Mouse (Mus musculus) limb, embryonic 13.5 days (tissue): ENCODE results near the gene Dnajc6. TPM values are rescaled to one million over a fixed set of nuclear protein-coding genes. Genes with fewer than 3 reads are reported as not detected.
A peak's percentile ranks its signal among the peaks of the same experiment; 100 is the strongest.

Experiments
- ATAC-seq: fragments of 200-750 bp; cut with Nextera tagmentation; 2 replicates; pipeline ENCODE4 v1.8.0; 2017; ENCODE audit warnings: low read depth, moderate number of reproducible peaks, moderate TSS enrichment; ENCODE audit not compliant: low FRiP score
- H3K27ac ChIP-seq: fragments of 300-500 bp; sonication (generic); 2 replicates; pipeline ENCODE4 v1.5.1; 2015; ENCODE audit warnings: inconsistent platforms, mild to moderate bottlenecking, moderate library complexity
- H3K27me3 ChIP-seq: fragments of 300-500 bp; sonication (generic); 2 replicates; pipeline ENCODE4 v1.6.1; 2015; ENCODE audit warnings: mild to moderate bottlenecking, inconsistent platforms
- H3K36me3 ChIP-seq: fragments of 300-500 bp; sonication (generic); 2 replicates; pipeline ENCODE4 v1.6.1; 2015; ENCODE audit warnings: inconsistent platforms, mild to moderate bottlenecking, moderate library complexity
- H3K4me1 ChIP-seq: fragments of 300-500 bp; sonication (generic); 2 replicates; pipeline ENCODE4 v1.6.1; 2015; ENCODE audit warnings: inconsistent platforms
- H3K4me2 ChIP-seq: fragments of 300-500 bp; sonication (generic); replicated peaks from 2 replicates; pipeline ENCODE4 v1.6.1; 2015; ENCODE audit warnings: inconsistent platforms, mild to moderate bottlenecking, moderate library complexity
- H3K4me3 ChIP-seq: fragments of 300-500 bp; sonication (generic); 2 replicates; pipeline ENCODE4 v1.5.1; 2015; ENCODE audit warnings: moderate library complexity, mild to moderate bottlenecking, inconsistent platforms
- H3K9ac ChIP-seq: fragments of 300-500 bp; sonication (generic); 2 replicates; pipeline ENCODE4 v1.6.1; 2015; ENCODE audit warnings: mild to moderate bottlenecking, inconsistent platforms
- H3K9me3 ChIP-seq: fragments of 300-500 bp; sonication (generic); 2 replicates; pipeline ENCODE4 v1.6.1; 2016; ENCODE audit warnings: inconsistent platforms
- WGBS: fragments of 180-500 bp; shearing (Covaris S2); methylation state at CpG from one replicate; pipeline ENCODE4 v1.1.7; 2015; 5-methylcytosine and 5-hydroxymethylcytosine counted together
- polyA plus RNA-seq: library from polyadenylated mRNA; unstranded; fragments of >200 nt; fragmentation: Nextera tagmentation; extraction: Ambion mirVana; gene quantifications from 2 replicates; pipeline ENCODE4 v1.2.1, GENCODE M21; 2015

Dnajc6 gene
- polyA plus RNA-seq, 1 experiment from 2014 or later: 0.52 TPM

GRCm38 (mm10) chr4:101469242-101469641 is 27.2 kb upstream of the Dnajc6 start:
- H3K27ac ChIP-seq: no peak overlapping the region
- ATAC-seq: no peak

DNA sequence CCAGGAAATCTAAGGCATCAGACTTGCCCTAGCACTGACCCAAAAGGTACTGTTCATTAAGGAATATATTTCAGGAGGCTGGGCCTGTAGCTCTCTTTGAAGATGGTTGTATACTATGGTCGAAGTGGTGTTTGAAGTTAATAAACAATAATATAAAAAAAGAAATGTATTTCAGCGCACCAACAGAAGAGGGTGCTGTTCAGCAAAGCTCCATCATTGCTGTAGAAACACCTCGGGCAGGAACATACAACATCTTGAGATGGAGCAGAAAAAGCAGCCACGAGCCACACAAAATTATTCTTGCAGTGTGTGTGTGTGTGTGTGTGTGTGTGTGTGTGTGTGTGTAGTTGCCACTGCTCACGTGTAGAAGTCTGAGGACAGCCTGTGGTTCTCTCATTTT is 25.9 kb upstream of the Dnajc6 start:
- no peaks in the 10 kb centered on the region for H3K9me3 ChIP-seq
- 59% methylated on average over 5 of the region's 5 CpGs for WGBS
- H3K27ac ChIP-seq: no peak overlapping the region
- H3K27me3 ChIP-seq: no peaks in the 10 kb centered on the region
- no peak overlapping the region for H3K9ac ChIP-seq
- H3K4me1 ChIP-seq: no peaks in the 10 kb centered on the region
- H3K4me3 ChIP-seq: no peak overlapping the region
- no peak for ATAC-seq
- H3K4me2 ChIP-seq: no peak overlapping the region
- no peaks in the 10 kb centered on the region; the same call in 1 of the 2 replicates for H3K36me3 ChIP-seq

More at GRCm38 (mm10) chr4:101469242-101469641, 27.2 kb upstream of the Dnajc6 start:
- WGBS: 87% methylated on average over 5 of the region's 5 CpGs
- Histone ChIP-seq H3K4me3 (no peak overlapping the region), H3K27me3 (no peaks in the 10 kb centered on the region), H3K4me2 (no peak overlapping the region), H3K9me3 (no peaks in the 10 kb centered on the region), H3K36me3 (peaks cover 4% of the 10 kb centered on the region; the same call in 1 of the 2 replicates), H3K9ac (no peak overlapping the region), H3K4me1 (no peaks in the 10 kb centered on the region)

DNA sequence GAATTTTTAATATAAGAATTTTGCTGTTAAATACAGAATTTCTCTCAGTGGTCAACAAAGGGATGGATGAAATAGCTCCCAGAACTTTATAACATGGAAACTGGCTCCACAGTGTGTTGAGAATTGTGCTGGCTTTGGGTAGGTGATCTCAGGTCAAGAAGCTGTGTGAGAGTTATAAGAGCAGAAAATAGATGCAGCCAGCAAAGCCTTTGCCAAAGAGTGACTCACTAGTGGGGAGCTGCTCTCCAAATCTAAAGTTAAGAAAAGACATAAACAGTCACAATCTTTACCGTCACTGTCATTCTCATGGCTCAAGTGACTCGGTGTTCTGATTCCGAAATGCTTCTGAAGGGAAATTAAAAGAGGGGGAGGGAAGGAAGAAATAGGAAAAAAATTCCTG is 23.7 kb upstream of the Dnajc6 start:
- H3K9me3 ChIP-seq: no peaks in the 10 kb centered on the region
- H3K4me3 ChIP-seq: no peak overlapping the region
- no peaks in the 10 kb centered on the region for H3K27me3 ChIP-seq
- H3K27ac ChIP-seq: no peak overlapping the region
- no peak overlapping the region for H3K9ac ChIP-seq
- no peak overlapping the region for H3K4me2 ChIP-seq
- H3K4me1 ChIP-seq: no peaks in the 10 kb centered on the region
- ATAC-seq: no peak
- whole genome bisulfite sequencing: 87% methylated on average over 3 of the region's 3 CpGs
- H3K36me3 ChIP-seq: no peaks in the 10 kb centered on the region

DNA sequence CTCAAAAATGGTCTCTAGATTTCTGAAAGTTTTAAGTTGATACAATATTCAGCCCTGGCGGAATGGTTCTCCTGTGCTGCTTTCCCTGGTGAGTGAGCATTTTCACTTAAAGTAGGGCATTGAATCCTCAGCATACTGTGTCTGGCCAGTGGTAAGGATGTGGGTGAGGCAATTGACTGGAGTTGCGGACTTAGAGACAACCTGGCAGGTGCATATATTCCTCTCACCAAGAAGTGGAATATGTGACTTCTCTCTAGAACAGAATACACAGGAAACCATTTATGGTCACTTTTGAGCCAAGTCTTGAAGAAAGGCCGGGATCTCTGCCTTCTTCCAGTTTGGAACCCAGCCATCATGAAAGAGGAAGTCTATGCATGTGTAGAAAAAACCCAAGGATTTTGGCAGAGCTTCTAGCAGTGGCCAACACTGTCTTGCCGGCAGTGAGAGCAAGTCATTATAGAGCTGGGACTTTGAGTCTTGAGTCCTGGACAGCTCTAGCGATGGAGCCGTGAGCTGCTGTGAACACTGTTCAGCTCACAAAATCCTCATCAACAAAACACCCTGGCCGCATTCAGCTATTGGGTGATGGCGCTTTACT is 6.0 kb upstream of the Dnajc6 start:
- Histone ChIP-seq H3K4me1 (no peaks in the 10 kb centered on the region), H3K4me3 (no peak overlapping the region), H3K27me3 (peaks cover 15% of the 10 kb centered on the region), H3K36me3 (no peaks in the 10 kb centered on the region), H3K9me3 (no peaks in the 10 kb centered on the region), H3K4me2 (no peak overlapping the region), H3K27ac (no peak overlapping the region), H3K9ac (no peak overlapping the region)
- 83% methylated on average over 8 of the region's 8 CpGs for WGBS
- no peak for ATAC-seq

DNA sequence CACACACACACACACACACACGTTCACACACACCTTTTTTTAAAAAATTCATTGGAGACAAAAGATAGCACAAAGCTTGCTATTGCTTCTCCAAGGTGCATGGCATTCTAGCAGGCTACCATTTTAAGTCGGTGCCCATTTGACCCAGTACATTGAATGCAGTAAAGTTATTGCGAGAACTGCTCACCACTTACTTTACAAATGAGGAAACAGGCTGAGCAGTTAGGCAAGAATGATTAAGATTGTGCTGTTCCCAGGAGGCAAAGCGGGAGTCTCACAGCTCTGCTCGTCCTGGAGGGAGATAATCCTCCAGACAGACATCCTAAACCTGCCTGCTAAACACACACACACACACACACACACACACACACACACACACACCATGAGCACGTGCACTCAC is 4.7 kb upstream of the Dnajc6 start:
- H3K36me3 ChIP-seq: no peaks in the 10 kb centered on the region
- no peak overlapping the region for H3K4me2 ChIP-seq
- peaks cover 7% of the 10 kb centered on the region; the same call in 1 of the 2 replicates for H3K4me1 ChIP-seq
- 74% methylated on average over 6 of the region's 6 CpGs for WGBS
- no peak overlapping the region for H3K4me3 ChIP-seq
- H3K9ac ChIP-seq: no peak overlapping the region
- no peak for ATAC-seq
- H3K27me3 ChIP-seq: peaks cover 28% of the 10 kb centered on the region
- H3K9me3 ChIP-seq: no peaks in the 10 kb centered on the region
- no peak overlapping the region for H3K27ac ChIP-seq

- no peak overlapping the region for H3K4me3 ChIP-seq
- no peak overlapping the region for H3K27ac ChIP-seq
- no peak overlapping the region for H3K4me2 ChIP-seq
- H3K9me3 ChIP-seq: no peaks in the 10 kb centered on the region
- no peaks in the 10 kb centered on the region for H3K36me3 ChIP-seq
- H3K4me1 ChIP-seq: peaks cover 16% of the 10 kb centered on the region; the same call in 1 of the 2 replicates
- H3K9ac ChIP-seq: no peak overlapping the region
- H3K27me3 ChIP-seq: peaks cover 48% of the 10 kb centered on the region
- ATAC-seq: peak; percentile 58; the same call in 1 of the 2 replicates
These were observed 2.7 kb upstream of the Dnajc6 start for GRCm38 (mm10) chr4:101493611-101494197.

DNA sequence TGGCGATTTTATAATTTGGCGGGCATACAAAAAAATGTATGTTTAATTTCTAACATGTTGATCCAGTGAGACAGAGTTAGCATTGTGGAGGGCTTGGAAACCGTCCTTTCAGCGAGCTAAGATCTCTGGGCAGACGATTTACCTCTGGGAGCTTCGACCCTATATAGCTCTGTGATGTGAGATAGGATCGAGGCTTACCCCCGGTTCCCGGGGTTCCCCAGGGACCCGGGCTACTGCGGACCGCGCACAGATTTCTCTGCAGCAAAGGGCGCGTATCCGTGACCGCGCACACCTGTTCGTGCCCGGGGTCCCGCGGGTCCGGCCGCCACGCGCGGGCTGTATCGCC is 287 bp upstream of the Dnajc6 start:
- no peak overlapping the region for H3K27ac ChIP-seq
- peak overlapping the region; percentile 64 for H3K9ac ChIP-seq
- H3K4me3 ChIP-seq: peak overlapping the region; percentile 59
- ATAC-seq: no peak
- H3K9me3 ChIP-seq: no peaks in the 10 kb centered on the region
- H3K36me3 ChIP-seq: no peaks in the 10 kb centered on the region
- peaks cover 58% of the 10 kb centered on the region for H3K27me3 ChIP-seq
- peak overlapping the region; percentile 95 for H3K4me2 ChIP-seq
- peaks cover 16% of the 10 kb centered on the region; the same call in 1 of the 2 replicates for H3K4me1 ChIP-seq
- WGBS: 2% methylated on average over 28 of the region's 28 CpGs

- H3K9me3 ChIP-seq: no peaks in the 10 kb centered on the region
- WGBS: 6% methylated on average over 14 of the region's 14 CpGs
- no peak for ATAC-seq
- peaks cover 58% of the 10 kb centered on the region for H3K27me3 ChIP-seq
- no peaks in the 10 kb centered on the region for H3K36me3 ChIP-seq
- peak overlapping the region; percentile 95 for H3K4me2 ChIP-seq
- peaks cover 16% of the 10 kb centered on the region; the same call in 1 of the 2 replicates for H3K4me1 ChIP-seq
- H3K27ac ChIP-seq: no peak overlapping the region
- H3K4me3 ChIP-seq: peak overlapping the region; percentile 59
- H3K9ac ChIP-seq: no peak overlapping the region
These were observed 888 bp downstream of the Dnajc6 start for GRCm38 (mm10) chr4:101497336-101497735.

DNA sequence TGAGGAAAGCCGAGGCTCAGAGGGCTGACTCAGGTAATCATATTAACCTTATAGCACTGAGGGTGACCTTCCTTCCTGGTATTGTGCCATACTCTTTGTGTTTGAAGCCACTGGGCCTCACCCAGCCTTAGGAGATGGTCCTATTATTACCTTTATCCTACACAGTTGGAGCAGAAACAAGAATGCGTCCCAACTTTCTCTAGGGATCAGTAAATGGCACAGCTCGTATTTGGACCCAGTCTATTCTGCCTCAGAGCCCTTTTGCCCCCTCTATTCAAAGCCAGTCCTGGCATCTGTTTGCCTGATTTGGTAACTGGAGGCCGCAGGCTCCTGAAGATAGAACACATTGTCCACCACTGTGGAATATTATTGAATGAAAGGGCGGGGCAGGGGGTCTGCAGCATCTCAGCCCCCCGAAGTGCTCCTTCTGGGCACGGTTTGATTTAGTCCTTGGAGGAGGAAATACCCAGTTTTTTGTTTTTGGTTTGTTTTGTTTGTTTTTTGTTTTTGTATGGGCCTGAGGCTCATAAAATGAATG is 8.1 kb downstream of the Dnajc6 start:
- Histone ChIP-seq H3K27ac (no peak overlapping the region), H3K27me3 (peaks cover 16% of the 10 kb centered on the region), H3K4me2 (no peak overlapping the region), H3K4me3 (no peak overlapping the region), H3K9me3 (no peaks in the 10 kb centered on the region), H3K36me3 (no peaks in the 10 kb centered on the region), H3K4me1 (peaks cover 17% of the 10 kb centered on the region), H3K9ac (no peak overlapping the region)
- ATAC-seq: no peak
- 72% methylated on average over 7 of the region's 7 CpGs for WGBS

DNA sequence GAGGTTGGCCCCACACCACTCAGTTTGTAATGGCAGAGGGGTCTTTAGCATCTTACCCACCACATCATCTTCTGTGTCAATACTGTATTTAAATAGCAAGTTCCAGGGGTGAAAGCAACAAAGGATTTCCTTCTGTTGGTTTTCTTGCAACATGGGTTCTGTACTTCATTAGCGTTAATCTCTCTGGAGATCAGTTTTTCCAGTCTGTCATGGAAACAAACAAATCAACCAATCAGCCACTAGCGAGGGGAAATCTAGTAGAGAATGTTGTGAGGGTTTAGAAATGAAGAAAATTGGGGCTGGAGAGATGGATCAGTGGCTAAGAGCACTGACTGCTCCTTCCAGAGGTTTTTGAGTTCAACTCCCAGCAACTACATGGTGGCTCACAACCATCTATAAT is 9.5 kb downstream of the Dnajc6 start:
- H3K9me3 ChIP-seq: no peaks in the 10 kb centered on the region
- no peak overlapping the region for H3K4me3 ChIP-seq
- H3K4me1 ChIP-seq: peaks cover 19% of the 10 kb centered on the region
- H3K27me3 ChIP-seq: peaks cover 23% of the 10 kb centered on the region
- H3K9ac ChIP-seq: no peak overlapping the region
- no peaks in the 10 kb centered on the region for H3K36me3 ChIP-seq
- ATAC-seq: no peak
- no peak overlapping the region for H3K27ac ChIP-seq
- 51% methylated on average over 2 of the region's 2 CpGs for WGBS
- H3K4me2 ChIP-seq: no peak overlapping the region

DNA sequence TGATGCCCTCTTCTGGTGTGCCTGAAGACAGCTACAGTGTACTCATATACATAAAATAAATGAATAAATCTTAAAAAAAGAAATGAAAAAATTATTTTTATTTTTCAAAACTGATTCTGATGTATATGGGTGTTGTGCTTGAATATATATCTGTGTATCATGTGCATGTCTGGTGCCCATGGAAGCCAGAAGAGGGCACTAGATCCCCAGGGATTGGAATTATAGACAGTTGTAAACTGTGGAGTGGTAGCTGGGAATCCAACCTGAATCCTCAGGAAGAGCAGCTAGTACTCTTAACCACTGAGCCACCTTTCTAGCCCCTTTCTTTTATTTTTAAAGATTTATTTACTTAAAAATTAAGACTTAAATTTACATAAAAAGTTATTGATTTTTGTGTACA is 9.9 kb downstream of the Dnajc6 start:
- H3K4me3 ChIP-seq: no peak overlapping the region
- H3K9ac ChIP-seq: no peak overlapping the region
- H3K4me2 ChIP-seq: no peak overlapping the region
- peaks cover 23% of the 10 kb centered on the region for H3K27me3 ChIP-seq
- H3K4me1 ChIP-seq: peaks cover 19% of the 10 kb centered on the region
- H3K27ac ChIP-seq: no peak overlapping the region
- no peaks in the 10 kb centered on the region for H3K36me3 ChIP-seq
- H3K9me3 ChIP-seq: no peaks in the 10 kb centered on the region
- no peak for ATAC-seq

GRCm38 (mm10) chr4:101507571-101508422 is 11.3 kb downstream of the Dnajc6 start:
- 10% methylated on average over 24 of the region's 24 CpGs for WGBS

More at GRCm38 (mm10) chr4:101507571-101508422, 11.3 kb downstream of the Dnajc6 start:
- peak overlapping the region; percentile 49 for H3K4me3 ChIP-seq
- H3K27ac ChIP-seq: no peak overlapping the region
- H3K9me3 ChIP-seq: no peaks in the 10 kb centered on the region
- peaks cover 19% of the 10 kb centered on the region for H3K4me1 ChIP-seq
- no peaks in the 10 kb centered on the region for H3K36me3 ChIP-seq
- H3K27me3 ChIP-seq: peaks cover 23% of the 10 kb centered on the region
- no peak for ATAC-seq
- peak overlapping the region; percentile 85 for H3K4me2 ChIP-seq
- no peak overlapping the region for H3K9ac ChIP-seq
